Mouse (Mus musculus) left cerebral cortex, adult 6 months (tissue): Measurements from ENCODE around the gene Tcaf3. TPM values are rescaled to one million over a fixed set of nuclear protein-coding genes. Genes with fewer than 3 reads are reported as not detected.

Experiments
- long read RNA-seq, 2 experiments: library from polyadenylated mRNA; unstranded; transcript quantifications; one replicate each; pipeline ENCODE4 v2.0.0; 2019 to 2020
- polyA plus RNA-seq: library from polyadenylated mRNA; unstranded; fragments of <200 nt; fragmentation: Nextera tagmentation; gene quantifications from 2 replicates; pipeline ENCODE4 v1.2.3, GENCODE M21; 2021

Gene Tcaf3
- polyA plus RNA-seq = not detected in 2 replicates
- long read RNA-seq, experiment 1 = 0 reads
- long read RNA-seq, experiment 2 = 0 reads

DNA sequence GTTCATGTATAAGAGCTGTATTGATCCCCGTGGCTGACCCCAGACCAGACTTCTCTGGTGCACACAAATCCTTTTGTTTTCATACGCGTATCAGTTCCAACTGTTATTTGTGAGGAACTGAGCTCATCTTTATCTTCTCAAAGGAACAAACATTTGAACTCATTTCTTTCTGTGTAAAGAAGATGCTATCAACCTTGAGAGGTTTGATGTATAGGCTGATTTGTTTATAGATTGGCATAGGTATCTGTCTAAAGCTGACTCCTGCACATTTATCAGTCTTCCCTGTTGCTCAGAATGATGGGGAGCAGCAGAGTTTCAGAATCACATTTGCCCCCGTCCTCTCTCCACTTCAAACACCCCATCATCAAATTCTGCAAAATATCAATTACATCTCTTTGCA lies at the start of gene Tcaf3:
TSS of gene Tcaf3 (minus strand) at position 101 of the 400 bp plus-strand sequence.

GRCm38 (mm10) chr6:42644912-42645549 lies 47.5 kb upstream of the Tcaf3 start, which contains the start of gene Tcaf2:
Tcaf2 (minus strand) TSS chr6:42645254.

GRCm38 (mm10) chr6:42547461-42547860 lies 50.0 kb downstream of the Tcaf3 start, which contains the start of gene Olfr455:
Olfr455 (minus strand) TSS chr6:42547587.

Other genes with a start within 250 kb of the Tcaf3 start
- 9.2 and 25.8 TPM in 2 replicates for gene Zyx, start 248.1 kb downstream of the Tcaf3 start, polyA plus RNA-seq
- gene Epha1, start 224.4 kb downstream of the Tcaf3 start, polyA plus RNA-seq = 0.11 TPM in 1 of 2 replicates, not detected in the other
- gene Tas2r143, start 197.5 kb downstream of the Tcaf3 start, polyA plus RNA-seq = not detected in 2 replicates
- not detected in 2 replicates for gene Tas2r135, start 192.3 kb downstream of the Tcaf3 start, polyA plus RNA-seq
- gene Tas2r126, start 163.2 kb downstream of the Tcaf3 start, polyA plus RNA-seq = not detected in 2 replicates
- not detected in 2 replicates for gene Olfr458, start 132.5 kb downstream of the Tcaf3 start, polyA plus RNA-seq
- 0.03 TPM in 1 of 2 replicates, not detected in the other for gene Olfr457, start 121.4 kb downstream of the Tcaf3 start, polyA plus RNA-seq
- gene Olfr456, start 110.5 kb downstream of the Tcaf3 start, polyA plus RNA-seq = not detected in 2 replicates
- not detected in 2 replicates for gene Olfr455, start 50.1 kb downstream of the Tcaf3 start, polyA plus RNA-seq
- gene Tcaf2, start 47.6 kb upstream of the Tcaf3 start, polyA plus RNA-seq = 0.09 and 0.13 TPM in 2 replicates
- gene Tcaf1, start 112.4 kb upstream of the Tcaf3 start, polyA plus RNA-seq = 76.2 and 83.4 TPM in 2 replicates
- not detected in 2 replicates for gene Olfr453, start 141.7 kb upstream of the Tcaf3 start, polyA plus RNA-seq
- not detected in 2 replicates for gene Olfr38, start 158.7 kb upstream of the Tcaf3 start, polyA plus RNA-seq
- gene Olfr452, start 187.4 kb upstream of the Tcaf3 start, polyA plus RNA-seq = not detected in 2 replicates
- not detected in 2 replicates for gene Olfr450, start 214.2 kb upstream of the Tcaf3 start, polyA plus RNA-seq
- gene Olfr449, start 236.7 kb upstream of the Tcaf3 start, polyA plus RNA-seq = not detected in 2 replicates